Mouse (Mus musculus): ENCODE results near the gene Mlxip.

Gene Mlxip

DNA sequence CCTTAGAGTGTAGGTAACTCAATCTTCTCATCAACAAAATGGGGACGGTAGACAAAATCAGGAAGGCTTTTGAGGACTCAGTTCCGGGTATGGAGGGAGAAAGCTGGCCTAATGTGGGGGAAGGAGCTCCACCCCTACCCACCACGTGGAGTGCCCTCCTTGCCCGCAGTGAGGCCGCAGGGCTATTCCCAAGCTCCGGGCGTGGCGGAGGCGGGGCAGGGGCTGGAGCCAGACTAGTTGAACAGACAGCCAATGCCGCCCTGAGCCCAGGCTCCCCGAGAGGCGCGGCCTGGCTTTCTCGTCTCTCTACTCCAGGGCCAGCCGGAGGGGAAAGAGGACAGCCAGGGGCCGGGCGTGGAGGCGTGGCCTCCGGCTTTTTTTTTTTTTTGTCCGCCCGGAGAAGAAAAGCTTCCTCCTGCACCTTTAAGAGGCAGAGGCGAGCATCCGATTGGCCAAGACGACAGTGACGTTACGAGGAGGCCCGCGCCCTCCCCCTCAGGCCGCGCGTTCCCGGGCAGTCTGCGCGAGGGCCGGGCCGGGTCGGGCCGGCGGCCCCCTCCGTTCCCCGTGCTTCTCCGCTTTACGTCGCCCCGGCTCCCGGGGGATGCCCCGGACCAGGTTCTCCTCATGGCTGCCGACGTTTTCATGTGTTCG, at the start of gene Mlxip:
TSS of gene Mlxip (plus strand) at position 496 of the 654 bp plus-strand sequence.
- DNase-seq: peak; percentile 85

DNA sequence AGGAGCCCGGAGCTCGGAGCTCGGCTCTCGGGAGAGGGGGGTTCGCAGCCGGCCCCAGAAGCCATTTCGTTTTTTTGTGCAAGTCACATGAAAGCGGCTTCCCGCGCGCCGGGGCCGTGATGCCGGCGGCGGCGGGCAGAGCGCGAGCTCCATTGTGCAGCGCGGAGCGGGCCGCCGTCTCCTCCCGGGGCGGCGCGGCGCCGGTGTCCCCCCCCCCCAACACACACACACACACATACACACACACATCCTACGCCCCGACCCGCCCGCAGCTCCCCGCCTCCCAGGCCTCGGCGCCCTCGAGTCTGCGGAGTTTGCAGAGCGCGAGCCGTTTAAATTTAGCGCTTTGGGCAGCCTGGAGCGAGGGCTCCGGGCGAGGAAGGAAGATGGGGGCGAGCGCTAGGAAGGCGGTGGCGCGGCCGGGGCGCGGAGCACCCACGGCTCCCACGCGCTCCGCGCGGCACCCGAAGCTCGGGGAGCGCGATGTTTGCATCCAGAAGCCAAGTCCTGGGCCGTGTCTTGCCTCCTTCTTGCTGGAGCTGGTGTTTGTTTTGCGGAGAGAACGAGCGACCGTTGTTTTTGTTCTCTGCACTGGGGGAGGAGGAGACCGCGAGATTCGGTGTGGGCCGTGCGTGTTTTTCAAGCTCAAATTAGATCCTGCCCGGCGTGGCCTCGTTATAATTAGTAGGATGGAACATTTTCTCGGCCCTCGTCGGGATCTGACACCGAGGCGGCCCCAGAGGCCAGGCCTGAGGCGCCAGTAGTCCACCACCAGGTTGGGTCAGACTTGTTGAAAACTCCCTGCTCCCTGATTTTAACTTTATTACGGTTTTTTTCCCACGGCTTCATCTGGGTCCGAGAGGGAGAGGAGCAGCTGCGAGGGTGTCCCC, 49.4 kb upstream of the Mlxip start:
- DNase-seq: peak; percentile 48

DNA sequence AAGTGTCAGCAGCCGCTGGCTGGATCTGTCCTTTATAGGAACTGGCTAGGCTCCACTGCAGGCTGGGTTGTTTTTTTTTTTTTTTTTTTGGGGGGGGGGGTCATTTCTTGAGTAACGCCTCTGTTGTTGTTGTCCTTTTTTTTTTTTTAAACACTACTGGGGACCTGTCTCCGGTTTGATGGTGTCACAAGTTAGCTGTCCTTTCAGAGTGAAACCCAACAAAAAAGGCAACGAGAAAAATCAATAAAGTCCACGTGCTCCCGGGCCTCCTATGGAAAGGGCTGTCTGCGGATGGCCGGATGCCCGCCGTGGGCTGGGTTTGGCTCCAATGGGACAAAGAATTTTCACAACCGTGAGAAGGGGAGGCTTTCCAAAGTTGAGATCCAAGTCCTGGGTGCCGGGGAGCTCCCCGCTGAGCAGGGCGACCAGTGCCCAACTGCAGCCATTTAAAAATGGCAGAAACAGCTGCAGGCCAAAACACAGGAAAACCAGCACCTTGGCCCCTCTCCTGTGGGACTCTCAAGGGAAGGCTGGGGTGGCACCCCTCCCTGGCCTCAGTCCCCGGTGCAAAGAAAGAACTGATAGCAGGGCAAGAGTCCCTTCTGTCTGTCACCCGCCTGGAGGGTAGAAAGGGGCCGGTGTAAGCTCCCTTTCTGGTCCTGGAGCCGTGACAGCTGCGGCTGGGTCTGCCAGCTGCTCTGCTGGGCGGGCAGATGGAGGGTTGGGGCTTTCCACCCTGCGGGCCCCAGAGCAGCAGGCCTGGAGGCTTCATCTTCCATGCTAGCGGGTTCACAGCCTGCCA, 48.5 kb upstream of the Mlxip start:
- DNase-seq: peak; percentile 44

DNA sequence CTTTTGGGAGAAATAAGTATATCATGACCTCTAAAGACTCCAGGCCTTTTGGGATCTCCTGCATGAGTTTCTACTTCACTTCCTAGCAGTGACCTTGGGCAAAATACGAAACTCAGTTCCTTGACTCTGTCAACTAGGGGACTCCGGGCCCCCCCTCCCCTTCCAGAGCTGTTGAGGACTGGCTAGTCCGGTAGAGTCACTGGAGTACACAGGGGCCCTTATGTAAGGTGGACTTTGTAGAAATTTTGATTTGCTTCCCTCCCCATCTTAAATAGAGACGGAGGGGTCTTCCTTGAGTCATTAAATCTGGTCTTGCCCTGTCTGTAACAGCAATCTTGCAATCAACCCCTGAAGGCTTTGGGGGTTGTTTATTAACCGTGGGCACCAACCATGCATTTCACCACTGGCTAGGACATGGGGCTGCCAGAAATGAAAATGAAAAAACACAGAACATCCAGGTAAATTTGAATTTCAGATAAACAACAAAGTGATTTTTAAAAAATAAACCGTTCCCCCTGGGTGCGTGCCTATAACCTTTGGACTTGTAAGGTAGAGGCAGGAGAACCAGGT, 47.8 kb upstream of the Mlxip start:
- no peak for DNase-seq

DNA sequence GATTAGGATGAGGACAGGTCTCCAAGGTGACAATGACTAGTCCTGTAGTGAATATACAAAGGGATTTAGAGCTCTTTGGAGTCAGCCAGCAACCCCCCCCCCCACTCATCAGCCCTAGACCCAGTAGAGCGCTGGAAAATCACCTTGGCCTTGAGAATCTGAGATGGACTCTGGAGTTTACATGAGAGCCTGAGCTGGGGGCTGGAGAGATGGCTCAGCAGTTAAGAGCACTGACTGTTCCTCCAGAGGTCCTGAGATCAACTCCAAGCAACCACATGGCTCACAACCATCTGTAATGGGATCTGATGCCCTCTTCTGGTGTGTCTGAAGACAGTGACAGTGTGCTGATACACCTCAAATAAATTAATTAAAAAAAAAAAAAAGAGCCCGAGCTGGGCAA, 46.6 kb upstream of the Mlxip start:
- no peak for DNase-seq

DNA sequence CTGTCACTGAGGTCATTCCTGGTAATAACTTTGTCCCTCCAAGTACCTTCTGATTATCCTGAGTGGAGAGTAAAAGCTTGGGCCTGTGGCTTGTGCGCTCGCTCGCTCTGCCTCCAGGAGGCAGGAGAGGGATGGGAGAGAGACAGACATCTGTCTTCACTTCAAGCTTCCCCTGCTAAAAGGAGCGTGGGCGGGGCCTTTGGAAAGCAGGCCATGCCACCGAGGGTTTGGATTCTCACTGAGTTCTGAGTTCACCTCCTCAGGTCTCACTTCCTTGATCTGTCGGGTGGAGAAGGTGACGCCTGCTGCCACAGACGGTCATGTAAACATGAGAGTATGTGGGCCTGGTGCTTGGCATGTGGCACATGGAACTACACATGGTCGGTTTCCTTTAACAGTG, 44.2 kb upstream of the Mlxip start:
- no peak for DNase-seq

DNA sequence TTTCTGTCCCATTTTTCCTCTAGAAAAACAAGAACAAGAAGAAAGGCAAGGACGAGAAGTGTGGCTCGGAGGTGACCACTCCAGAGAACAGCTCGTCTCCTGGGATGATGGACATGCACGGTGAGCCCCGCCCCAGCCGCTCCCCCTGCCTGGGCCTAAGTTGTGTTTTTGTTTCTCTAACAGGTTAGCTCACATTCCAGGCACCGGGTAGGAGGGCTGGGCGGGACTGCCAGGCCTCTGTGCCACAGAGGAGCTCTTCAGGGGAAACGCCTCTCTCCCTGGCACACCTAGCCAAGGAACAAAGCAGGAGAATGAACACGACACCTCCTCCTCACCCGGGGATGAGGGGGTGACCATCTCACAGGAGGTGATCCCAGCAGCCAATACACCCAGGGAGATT, 38.7 kb upstream of the Mlxip start:
- no peak for DNase-seq

DNA sequence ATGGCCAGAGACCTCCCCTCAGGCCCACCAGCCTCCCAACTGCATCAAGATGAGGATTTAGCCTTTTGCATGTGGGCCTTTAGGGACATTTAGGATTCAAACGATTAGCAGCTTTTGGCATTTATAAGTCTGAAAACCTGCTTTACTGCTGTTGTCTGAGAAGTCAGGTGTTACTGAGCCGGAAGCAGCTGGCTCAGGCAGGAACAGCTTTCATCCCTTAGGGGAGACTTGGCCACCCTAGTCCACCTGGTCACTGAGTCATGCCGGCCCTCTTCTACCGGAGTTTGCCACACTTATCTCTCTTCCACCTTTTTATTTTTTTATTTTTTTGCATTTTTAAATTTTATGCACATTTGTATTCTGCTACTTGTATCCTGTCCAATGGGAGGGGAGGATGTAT, 37.3 kb upstream of the Mlxip start:
- DNase-seq: no peak

DNA sequence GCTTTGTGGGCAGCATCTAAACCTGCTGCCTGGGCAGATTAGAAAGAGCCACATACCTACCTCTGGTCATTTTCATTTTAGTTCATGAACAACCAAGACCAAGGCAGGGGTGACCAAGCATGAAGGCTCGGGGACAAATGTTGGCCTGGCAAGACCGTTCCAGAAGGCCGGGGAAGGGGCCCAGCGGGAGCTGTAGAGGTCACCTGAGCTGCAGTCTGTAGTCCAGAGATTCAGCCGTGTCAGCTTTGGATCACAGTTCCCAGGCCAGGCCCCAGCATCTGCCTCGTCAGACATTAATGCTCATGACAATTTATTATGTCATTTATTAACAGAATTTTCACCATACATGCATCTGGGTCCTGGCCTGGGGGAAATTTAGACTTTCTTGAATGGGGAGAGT, 35.2 kb upstream of the Mlxip start:
- DNase-seq: no peak

DNA sequence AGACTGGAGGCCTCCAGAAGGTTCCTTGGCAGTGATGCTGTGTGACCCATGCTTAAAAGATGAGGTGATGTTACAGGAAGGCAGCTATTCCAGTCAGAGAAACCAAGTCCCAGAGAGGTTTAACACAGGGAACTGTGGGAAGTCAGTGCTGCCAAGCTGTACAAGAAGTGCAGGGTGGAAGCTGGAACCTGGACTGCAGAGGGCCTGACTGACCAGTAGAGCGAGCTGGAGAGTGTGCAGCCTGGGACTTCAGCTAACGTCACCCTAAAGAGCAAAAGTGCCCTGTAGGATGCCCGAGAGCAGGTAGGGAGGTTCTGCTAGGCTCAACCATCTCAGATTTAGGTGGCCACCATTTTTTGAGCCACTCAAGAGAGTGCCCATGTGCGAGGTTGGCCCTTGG, 31.7 kb upstream of the Mlxip start:
- no peak for DNase-seq

DNA sequence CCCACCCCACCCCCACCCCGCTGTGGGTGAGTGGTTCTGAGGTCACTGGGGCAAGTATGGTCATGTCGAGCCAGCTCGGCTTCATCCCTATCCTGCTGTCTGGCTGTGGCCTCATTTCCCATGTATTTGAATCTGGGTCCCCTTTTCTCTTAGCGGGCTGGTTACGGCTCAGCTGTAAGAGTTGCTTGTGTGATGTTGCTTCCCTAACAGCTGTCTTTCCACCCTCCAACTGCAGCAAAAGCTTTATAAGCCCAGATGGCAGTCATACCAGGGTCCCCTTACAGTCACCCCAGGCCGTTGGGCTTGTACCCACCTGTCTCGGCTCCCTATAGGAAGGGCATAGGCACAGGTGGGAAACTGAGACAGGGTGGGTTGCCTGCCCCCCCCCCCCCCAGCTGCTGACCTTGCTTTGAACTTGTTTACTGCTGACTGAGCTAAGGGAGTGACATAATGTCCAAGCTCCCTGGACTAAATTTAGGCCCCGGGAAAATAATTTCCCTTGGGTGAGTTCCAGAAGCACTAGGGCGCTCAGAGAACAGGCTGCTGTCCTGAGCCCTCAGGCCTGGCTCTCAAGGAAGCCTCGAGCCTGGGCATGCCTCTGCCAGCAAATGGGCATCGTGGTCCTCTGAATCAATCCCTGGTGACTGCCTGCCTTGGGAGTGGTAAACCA, 30.2 kb upstream of the Mlxip start:
- peak; percentile 61 for DNase-seq

DNA sequence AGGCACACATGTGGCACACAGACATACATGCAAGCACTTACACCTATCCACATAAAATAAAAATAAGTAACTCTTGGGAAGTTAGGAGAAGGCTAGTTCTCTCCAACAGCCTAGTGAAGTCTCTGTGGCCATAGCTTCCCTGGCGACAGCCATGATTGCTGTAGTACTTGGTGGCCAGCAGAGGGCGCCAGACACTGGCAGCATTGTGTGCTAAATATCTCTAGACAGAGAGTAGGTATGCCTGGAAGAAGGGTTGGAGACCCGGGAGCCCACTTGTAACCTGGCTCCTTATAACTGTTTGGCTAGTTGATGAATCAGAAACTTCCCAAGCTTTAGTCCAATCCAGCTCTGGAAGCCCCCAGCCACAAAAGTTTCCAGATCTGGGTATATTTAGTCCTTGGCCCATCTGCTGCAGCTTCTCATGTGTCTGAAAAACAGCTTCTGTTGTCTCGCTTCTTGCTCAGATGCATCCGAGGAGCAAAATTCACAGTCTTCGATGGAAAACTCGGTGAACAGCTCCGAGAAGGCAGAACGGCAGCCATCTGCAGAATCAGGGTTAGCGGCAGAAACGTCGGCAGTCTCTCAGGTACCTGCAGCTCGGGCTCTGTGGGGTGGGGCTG, 25.6 kb upstream of the Mlxip start:
- no peak for DNase-seq

DNA sequence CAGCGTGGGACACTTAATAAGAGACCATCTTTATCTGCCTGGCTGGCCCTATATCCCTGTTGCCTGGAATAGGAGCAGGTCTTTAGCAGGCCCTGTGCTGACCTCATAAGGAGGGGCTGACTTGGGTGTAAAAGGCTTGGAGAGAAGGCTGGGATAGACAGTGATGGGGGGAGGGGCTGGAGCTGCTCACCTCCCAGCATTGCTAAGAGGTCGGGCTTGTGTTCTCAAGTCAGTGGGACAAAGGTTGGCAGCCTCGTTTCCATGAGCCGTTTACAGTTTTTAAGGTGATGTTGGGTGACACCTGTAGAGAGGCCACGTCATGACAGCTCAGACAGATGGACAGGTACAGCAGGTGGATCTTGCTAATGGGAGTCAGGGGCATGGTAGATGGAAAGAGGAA, 24.5 kb upstream of the Mlxip start:
- DNase-seq: no peak

DNA sequence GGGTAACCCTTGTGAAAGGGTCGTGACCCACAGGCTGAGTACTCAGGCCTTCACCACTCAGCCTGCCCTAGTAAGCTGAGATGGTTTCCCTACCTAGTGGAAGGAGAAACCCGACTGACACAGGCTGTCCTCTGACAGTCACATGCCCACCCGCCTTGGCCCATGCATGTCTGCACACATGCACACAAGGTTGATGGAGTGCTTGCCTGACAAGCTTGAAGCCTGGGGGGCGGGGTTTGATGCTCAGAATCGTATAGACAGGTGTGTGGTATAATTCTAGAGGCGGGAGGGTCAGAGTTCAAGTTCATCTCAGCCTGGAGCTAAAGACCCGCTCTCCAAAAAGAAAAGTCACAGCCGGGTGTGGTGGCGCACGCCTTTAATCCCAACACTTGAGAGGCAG, 19.3 kb upstream of the Mlxip start:
- no peak for DNase-seq

DNA sequence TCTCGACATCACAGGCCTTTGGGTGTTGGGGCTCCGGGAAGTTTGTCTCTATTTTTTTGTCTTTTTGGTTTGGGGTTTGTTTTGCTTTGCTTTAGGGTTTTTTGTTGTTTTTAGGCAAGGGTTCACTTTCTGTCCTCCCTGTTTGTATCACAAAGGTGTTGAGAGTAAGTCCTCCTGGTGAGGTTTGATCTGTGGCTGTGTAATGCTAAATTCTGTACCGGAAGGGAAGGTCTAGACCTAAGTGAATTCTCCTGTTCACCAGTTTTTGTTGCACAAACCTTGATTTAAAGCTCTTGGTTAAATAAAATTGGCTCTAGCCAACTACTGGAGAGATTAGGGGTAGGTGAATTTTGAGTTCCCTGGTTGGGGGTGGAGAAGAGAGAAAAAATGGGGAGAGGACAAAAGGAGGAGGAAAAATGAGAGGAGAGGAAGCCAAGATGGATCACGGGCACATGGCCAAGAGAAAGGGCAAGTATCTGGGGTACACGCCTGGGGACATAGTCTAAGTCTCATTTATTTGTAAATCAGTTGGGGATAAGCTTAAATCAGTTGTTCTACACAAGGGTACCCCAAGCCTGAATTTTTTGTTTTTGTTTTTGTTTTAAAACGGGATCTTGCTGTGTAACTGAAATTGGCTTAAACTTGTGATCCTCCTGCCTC, 18.7 kb upstream of the Mlxip start:
- no peak for DNase-seq

DNA sequence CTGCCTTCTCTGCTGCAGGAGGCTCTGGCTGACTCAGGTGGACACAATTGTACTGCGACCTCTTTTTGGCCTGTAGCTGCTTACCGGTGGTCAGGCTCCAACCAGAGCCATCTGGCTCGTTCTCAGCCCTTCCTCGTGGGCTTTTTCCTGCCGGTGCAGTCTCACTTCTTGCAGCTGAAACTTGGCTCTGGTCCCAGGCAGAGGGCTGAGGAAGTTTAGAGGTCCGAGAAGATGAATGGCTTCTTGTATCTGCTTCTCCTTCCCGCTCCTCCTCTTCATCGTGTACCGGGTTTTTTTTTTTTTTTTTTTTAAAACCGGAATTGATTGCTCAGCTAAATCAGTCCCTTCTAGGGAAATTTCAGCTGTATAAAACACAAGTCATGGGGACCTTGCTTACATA, 18.0 kb upstream of the Mlxip start:
- DNase-seq: peak; percentile 54

DNA sequence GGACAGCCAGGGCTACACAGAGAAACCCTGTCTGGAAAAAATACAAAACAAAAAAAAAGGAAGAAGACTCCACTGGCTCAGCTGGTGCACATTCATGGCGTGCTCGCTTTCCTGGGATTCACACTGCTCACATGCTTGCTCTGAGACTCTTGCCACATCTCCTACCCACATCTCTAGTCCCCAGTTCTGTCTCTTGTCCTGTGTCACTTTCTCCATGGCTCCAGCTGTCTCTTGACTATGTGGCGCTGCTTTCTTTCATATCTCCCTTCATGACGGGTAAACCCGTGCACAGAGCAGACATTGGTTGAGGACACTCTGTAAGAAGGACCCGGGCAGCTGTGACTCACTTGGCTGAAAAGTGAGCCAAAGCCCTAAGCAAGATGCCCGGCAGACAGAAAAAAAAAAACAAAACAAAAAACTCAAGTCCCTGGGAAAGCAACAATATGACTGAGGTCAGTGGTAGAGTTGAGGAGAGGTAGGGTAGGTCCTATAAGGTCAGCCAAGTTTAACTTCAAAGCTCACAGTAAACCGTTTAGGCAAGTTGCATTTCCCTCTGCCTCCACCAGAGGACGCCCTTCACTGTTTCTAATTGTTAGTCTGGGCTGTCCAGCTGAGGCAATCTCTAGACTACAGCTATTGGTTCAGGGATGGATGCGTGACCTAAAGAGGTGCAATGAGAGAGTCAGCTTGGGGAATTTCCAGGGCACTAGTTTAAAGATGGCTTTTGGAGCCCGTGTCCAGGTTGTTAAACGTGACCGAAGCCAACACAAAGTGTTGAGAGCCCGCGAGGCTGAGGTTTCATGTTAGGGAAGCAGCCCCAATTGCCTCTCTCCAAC, 17.3 kb upstream of the Mlxip start:
- peak; percentile 71 for DNase-seq

DNA sequence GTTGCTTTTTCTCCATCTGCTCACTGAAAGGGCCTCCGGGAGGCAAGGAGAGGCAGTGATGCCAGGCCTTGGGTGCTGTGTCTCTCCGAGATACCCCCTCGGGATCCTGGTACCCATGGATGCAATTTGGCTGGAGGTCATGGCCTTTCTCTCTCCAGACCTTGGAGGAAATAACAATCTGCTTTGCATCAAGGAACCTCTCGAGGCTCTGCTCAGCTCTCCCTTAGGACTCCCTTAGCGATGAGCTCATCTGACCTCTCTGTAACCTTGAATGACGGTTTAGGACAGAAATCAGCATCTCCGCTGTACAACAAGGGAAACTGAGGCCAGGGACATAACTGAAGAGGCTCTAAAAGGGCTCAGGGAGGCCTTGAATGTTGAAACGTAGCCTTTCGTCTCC, 15.9 kb upstream of the Mlxip start:
- no peak for DNase-seq

DNA sequence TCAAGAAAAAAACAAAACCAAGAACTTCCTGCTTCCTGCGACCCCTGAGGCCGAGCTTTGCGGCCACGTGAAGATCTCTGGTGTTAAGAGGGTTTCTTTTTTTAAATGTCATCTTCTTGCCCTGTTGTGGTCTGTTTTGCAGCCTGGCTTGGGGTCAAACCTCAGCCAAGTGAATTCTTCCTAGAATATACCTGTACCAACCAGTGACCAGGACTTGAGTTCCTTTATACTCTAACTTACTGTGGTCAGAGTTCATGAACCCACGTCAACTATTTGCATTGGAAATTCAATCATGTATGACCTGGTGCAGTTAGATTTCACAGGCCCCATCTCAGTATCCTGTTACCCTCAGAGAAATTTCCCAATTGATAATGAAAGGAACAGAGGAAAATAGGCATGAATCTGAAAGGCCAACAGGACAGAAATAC, 15.1 kb upstream of the Mlxip start:
- DNase-seq: no peak

DNA sequence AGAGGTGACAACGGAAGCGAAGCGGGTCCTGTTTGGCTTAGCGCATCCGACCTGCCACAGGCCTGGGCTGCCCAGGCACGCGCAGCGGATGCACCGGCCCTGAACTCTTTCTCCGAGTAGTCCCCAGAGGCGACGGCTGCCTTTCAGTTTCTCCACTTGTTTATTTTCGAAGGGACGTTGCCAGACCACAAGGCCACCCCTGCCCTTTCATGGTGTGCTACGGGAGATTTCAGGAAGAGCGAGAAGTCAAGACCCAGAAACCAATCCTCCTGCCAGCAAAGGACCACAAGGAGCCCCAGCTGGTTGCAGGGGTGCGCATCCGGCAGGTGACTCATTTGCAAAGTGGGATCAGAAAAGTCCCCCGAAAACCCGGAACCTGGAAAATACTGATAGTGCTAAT, 12.6 kb upstream of the Mlxip start:
- DNase-seq: no peak

DNA sequence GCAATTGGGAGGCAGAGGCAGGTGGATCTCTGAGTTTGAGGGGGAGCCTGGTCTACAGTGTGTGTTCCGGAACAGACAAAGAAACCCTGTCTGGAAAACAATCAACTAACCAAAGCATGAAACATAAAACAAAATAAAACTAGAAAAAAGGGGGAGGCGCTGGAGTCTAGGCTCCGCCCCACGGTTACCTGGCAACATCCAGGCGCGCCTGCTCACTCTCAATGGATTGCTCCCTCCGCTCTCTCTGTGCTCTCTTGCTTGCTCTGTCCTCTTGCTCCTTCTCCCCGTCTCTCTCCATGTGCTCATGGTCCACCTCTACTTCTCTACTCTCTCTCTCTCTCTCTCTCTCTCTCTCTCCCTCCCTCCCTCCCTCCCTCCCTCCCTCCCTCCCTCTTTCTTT, 11.9 kb upstream of the Mlxip start:
- no peak for DNase-seq

Data from cerebellum, adult 11 months (tissue).